Mouse (Mus musculus) liver, embryonic 13.5 days (tissue): ENCODE data around the gene Map9. TPM values are rescaled to one million over a fixed set of nuclear protein-coding genes. Genes with fewer than 3 reads are reported as not detected.
A peak's percentile ranks its signal among the peaks of the same experiment; 100 is the strongest.
"Not testable (repeated sequence)": the region's sequence is repeated elsewhere in the genome, so short reads cannot be mapped to it uniquely, and the experiment has no call there.

ENCODE experiments used
- ATAC-seq: fragments of 200-750 bp; cut with Nextera tagmentation; 2 replicates; pipeline ENCODE4 v1.8.0; 2017; ENCODE audit warnings: low read depth, mild to moderate bottlenecking, moderate number of reproducible peaks, moderate library complexity
- DNase-seq: peaks from one replicate; pipeline ENCODE4 v3.0.0; 2022
- H3K27ac ChIP-seq: fragments of 300-500 bp; sonication (generic); 2 replicates; pipeline ENCODE4 v1.5.1; 2015; ENCODE audit warnings: moderate library complexity, mild to moderate bottlenecking, inconsistent platforms
- H3K27me3 ChIP-seq: fragments of 300-500 bp; sonication (generic); 2 replicates; pipeline ENCODE4 v1.6.1; 2015; ENCODE audit warnings: mild to moderate bottlenecking, inconsistent platforms
- H3K36me3 ChIP-seq: fragments of 300-500 bp; sonication (generic); 2 replicates; pipeline ENCODE4 v1.6.1; 2015; ENCODE audit warnings: mild to moderate bottlenecking, inconsistent platforms
- H3K4me1 ChIP-seq: fragments of 300-500 bp; sonication (generic); replicated peaks from 2 replicates; pipeline ENCODE4 v1.6.1; 2015; ENCODE audit warnings: inconsistent platforms
- H3K4me2 ChIP-seq: fragments of 300-500 bp; sonication (generic); 2 replicates; pipeline ENCODE4 v1.6.1; 2015; ENCODE audit warnings: inconsistent platforms, mild to moderate bottlenecking, moderate library complexity
- H3K4me3 ChIP-seq: fragments of 300-500 bp; sonication (generic); replicated peaks from 2 replicates; pipeline ENCODE4 v1.5.1; 2015; ENCODE audit warnings: mild to moderate bottlenecking, inconsistent platforms
- H3K9ac ChIP-seq: fragments of 300-500 bp; sonication (generic); 2 replicates; pipeline ENCODE4 v1.6.1; 2015; ENCODE audit warnings: mild to moderate bottlenecking, inconsistent platforms
- H3K9me3 ChIP-seq: fragments of 300-500 bp; sonication (generic); replicated peaks from 2 replicates; pipeline ENCODE4 v1.6.1; 2016; ENCODE audit warnings: inconsistent platforms
- WGBS: fragments of 180-500 bp; shearing (Covaris S2); methylation state at CpG from one replicate; pipeline ENCODE4 v1.1.7; 2015; ENCODE audit not compliant: insufficient replicate concordance; 5-methylcytosine and 5-hydroxymethylcytosine counted together
- polyA plus RNA-seq: library from polyadenylated mRNA; unstranded; fragments of >200 nt; fragmentation: Nextera tagmentation; extraction: Ambion mirVana; gene quantifications from 2 replicates; pipeline ENCODE4 v1.2.1, GENCODE M21; 2015

Gene Map9
- 0.37 and 0.49 TPM in 2 replicates for polyA plus RNA-seq

- H3K9ac ChIP-seq, result no peak within 1 kb of the TSS
- H3K36me3 ChIP-seq, result no peaks in the 10 kb centered on the region
- H3K27me3 ChIP-seq, result peaks cover 6% of the 10 kb centered on the region
- no peaks in the 10 kb centered on the region for H3K9me3 ChIP-seq
- DNase-seq (peak; percentile 73), ATAC-seq (peak; percentile 96)
- 2% methylated on average over 54 of the region's 54 CpGs for WGBS
- 0 out of 2 replicates have a peak, but pooled peaks cover 5% of the 10 kb centered on the region for H3K4me1 ChIP-seq
- H3K27ac ChIP-seq, result no peak within 1 kb of the TSS
- H3K4me2 ChIP-seq, result peak within 1 kb of the TSS; percentile 72
- H3K4me3 ChIP-seq, result peak within 1 kb of the TSS; percentile 56
Observed at GRCm38 (mm10) chr3:82357797-82358524, at the start of gene Map9. Gene Map9 (plus strand): TSS chr3:82358044.

DNA sequence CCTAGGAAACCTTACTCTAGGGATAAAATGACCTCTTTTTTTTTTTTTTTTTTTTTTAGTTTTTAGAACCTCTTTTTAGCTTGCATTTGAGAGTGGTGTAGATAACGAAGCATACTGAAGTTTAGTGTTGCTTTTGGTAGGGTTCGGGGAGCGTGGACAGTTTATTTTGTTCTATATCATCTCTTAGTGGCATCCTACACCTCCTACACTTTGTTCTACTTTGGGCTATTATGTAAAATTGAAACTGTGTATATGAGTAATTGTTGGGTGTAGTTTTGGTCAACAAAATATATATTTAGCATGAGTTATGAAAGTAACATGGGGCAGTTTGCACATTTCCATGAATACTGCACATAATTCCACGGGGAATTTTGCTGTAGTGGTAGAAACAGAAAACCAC lies 42.1 kb upstream of the Map9 start:
- 66% methylated on average over 4 of the region's 4 CpGs for WGBS

GRCm38 (mm10) chr3:82326736-82327135 lies 31.1 kb upstream of the Map9 start:
- H3K36me3 ChIP-seq, H3K27me3 ChIP-seq, H3K9me3 ChIP-seq, H3K4me2 ChIP-seq, ATAC-seq, DNase-seq, H3K9ac ChIP-seq, H3K27ac ChIP-seq, H3K4me1 ChIP-seq, H3K4me3 ChIP-seq: not testable (repeated sequence)
- WGBS, result 85% methylated on average over 1 of the region's 1 CpGs

More for the DNA sequence above, 42.1 kb upstream of the Map9 start:
- Histone ChIP-seq H3K9ac (no peak overlapping the region), H3K4me1 (no peaks in the 10 kb centered on the region), H3K9me3 (no peaks in the 10 kb centered on the region), H3K27me3 (no peaks in the 10 kb centered on the region), H3K4me2 (no peak overlapping the region), H3K36me3 (no peaks in the 10 kb centered on the region), H3K4me3 (no peak overlapping the region), H3K27ac (no peak overlapping the region)
- ATAC-seq, result no peak
- no peak for DNase-seq

DNA sequence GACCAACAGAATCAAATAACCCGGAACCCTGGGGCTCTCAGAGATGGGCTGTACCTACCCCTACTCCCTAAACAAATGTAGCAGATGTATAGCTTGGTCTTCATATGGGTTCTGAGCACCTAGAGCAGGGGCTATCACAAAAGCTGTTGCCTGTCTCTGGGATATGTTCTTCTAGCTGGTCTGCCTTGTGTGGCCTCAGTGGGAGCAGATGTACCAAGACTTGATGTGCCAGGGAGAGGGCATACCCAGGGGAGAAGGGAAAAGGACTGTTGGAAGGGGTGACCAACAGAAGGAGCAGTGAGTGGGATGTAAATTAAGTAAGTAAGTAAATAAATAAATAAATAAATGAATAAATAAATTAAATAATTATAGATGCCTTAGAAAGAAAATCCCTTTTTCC lies 25.8 kb upstream of the Map9 start:
- ATAC-seq (no peak), DNase-seq (no peak)
- WGBS, result 31% methylated on average over 1 of the region's 1 CpGs
- H3K4me2 ChIP-seq, result no peak overlapping the region
- no peak overlapping the region for H3K9ac ChIP-seq
- no peaks in the 10 kb centered on the region for H3K36me3 ChIP-seq
- H3K27ac ChIP-seq, result no peak overlapping the region
- H3K4me3 ChIP-seq, result no peak overlapping the region
- H3K27me3 ChIP-seq, result no peaks in the 10 kb centered on the region
- H3K4me1 ChIP-seq, result no peaks in the 10 kb centered on the region
- H3K9me3 ChIP-seq, result no peaks in the 10 kb centered on the region

DNA sequence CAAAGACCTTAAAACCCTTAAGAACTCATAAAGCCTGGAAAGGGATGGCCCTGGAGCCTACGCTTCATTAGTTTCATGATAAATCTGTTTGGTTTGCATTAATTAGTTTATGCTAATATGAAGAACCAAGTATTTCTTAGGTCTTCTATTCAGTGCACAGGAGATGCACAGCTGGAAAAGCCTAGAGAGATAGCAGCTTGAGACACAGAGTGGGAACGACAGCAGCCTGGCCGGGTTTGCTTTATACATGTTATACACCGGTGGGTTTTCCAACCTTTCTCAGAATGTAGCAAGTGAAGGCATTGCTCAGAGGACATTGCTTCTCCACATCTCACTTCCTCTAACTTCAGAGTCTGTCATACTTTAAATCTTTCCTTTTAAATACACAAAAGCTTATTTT lies 25.3 kb upstream of the Map9 start:
- DNase-seq (no peak), ATAC-seq (no peak)
- Histone ChIP-seq H3K9ac (no peak overlapping the region), H3K4me1 (no peaks in the 10 kb centered on the region), H3K36me3 (no peaks in the 10 kb centered on the region), H3K4me2 (no peak overlapping the region), H3K27ac (no peak overlapping the region), H3K4me3 (no peak overlapping the region), H3K9me3 (no peaks in the 10 kb centered on the region), H3K27me3 (no peaks in the 10 kb centered on the region)
- WGBS, result 75% methylated on average over 4 of the region's 4 CpGs

DNA sequence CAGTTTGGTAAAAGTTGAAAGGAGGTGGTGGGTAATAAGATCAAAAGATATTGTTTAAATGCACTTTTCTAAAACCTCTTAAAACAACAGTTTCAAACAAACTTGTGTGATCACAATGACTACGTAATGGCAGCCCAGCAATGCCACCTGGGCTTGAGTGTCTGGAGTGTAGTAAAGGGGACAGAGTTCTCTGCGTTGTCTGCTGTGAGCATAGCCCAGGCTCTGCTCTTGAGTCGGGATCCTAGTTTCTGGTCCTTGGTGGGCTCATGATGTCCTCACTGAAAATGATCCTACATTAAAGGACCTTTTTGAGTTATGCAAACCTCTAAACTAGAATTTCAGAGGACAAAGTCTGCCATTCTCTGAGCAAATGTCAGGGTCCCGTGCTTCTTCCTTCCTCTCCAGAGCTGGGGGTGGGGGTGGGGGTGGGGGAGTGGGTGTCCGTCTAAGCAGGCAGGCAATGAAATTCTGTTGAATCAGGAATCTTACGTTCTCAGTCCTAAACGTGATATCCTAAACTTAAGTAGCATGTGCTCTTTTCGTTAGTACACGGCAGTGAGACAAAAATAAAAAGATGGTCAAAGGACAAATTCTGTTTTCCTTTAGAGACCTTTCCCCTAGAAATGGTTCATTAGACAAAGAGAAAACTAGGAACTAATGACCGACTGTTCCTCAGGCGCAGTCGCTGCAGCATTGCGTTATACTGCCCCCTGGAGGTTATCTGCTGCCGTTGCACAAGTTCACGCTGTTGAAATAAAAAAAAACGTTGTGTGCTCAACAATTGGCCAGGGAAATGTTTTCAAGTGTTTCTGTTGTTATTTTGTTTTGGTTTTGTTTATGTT lies 24.5 kb upstream of the Map9 start:
- H3K27me3 ChIP-seq, result no peaks in the 10 kb centered on the region
- no peaks in the 10 kb centered on the region for H3K9me3 ChIP-seq
- no peaks in the 10 kb centered on the region for H3K4me1 ChIP-seq
- H3K4me2 ChIP-seq, result peak overlapping the region; percentile 46
- no peak overlapping the region for H3K9ac ChIP-seq
- 5% methylated on average over 16 of the region's 16 CpGs for WGBS
- no peaks in the 10 kb centered on the region for H3K36me3 ChIP-seq
- H3K4me3 ChIP-seq, result no peak overlapping the region
- no peak for ATAC-seq
- H3K27ac ChIP-seq, result no peak overlapping the region
- DNase-seq, result peak; percentile 15

DNA sequence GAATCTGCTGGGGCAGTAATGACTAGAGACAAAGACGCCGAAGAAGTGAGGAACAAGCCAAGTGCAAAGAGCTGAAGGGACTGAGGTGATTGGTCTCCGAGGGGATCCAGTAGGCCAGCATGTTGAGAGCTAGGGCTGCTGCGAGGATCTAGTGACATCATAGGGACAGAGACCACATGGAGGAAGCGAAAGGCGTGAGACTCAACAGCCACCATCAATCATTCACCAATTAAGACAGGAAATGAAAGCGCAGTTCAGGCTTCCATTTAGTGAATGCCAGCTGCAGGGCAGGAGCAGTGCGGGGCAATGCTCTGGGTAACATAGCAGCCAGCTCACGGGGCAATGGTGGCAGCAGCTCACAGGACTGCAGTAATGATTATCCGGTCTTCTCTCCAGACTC lies 17.7 kb upstream of the Map9 start:
- no peaks in the 10 kb centered on the region for H3K27me3 ChIP-seq
- 52% methylated on average over 10 of the region's 10 CpGs for WGBS
- no peak overlapping the region for H3K9ac ChIP-seq
- no peaks in the 10 kb centered on the region for H3K9me3 ChIP-seq
- H3K36me3 ChIP-seq, result no peaks in the 10 kb centered on the region
- no peak overlapping the region for H3K4me3 ChIP-seq
- DNase-seq (no peak), ATAC-seq (no peak)
- no peak overlapping the region for H3K27ac ChIP-seq
- no peaks in the 10 kb centered on the region for H3K4me1 ChIP-seq
- no peak overlapping the region for H3K4me2 ChIP-seq

GRCm38 (mm10) chr3:82348277-82348860 lies 9.5 kb upstream of the Map9 start:
- Histone ChIP-seq H3K4me2 (no peak overlapping the region), H3K27ac (no peak overlapping the region), H3K9ac (no peak overlapping the region), H3K4me3 (no peak overlapping the region), H3K36me3 (no peaks in the 10 kb centered on the region), H3K9me3 (no peaks in the 10 kb centered on the region), H3K27me3 (no peaks in the 10 kb centered on the region), H3K4me1 (no peaks in the 10 kb centered on the region)
- no peak for ATAC-seq
- DNase-seq, result no peak
- 41% methylated on average over 2 of the region's 2 CpGs for WGBS

GRCm38 (mm10) chr3:82350321-82350720 lies 7.5 kb upstream of the Map9 start:
- H3K4me3 ChIP-seq, result no peak overlapping the region
- no peaks in the 10 kb centered on the region for H3K36me3 ChIP-seq
- 34% methylated on average over 2 of the region's 2 CpGs for WGBS
- H3K9ac ChIP-seq, result no peak overlapping the region
- DNase-seq, result no peak
- H3K27ac ChIP-seq, result no peak overlapping the region
- ATAC-seq, result no peak
- H3K27me3 ChIP-seq, result no peaks in the 10 kb centered on the region
- no peaks in the 10 kb centered on the region for H3K4me1 ChIP-seq
- no peaks in the 10 kb centered on the region for H3K9me3 ChIP-seq
- H3K4me2 ChIP-seq, result no peak overlapping the region

GRCm38 (mm10) chr3:82357340-82357739 lies 504 bp upstream of the Map9 start:
- no peak overlapping the region for H3K9ac ChIP-seq
- WGBS, result 5% methylated on average over 5 of the region's 5 CpGs

DNA sequence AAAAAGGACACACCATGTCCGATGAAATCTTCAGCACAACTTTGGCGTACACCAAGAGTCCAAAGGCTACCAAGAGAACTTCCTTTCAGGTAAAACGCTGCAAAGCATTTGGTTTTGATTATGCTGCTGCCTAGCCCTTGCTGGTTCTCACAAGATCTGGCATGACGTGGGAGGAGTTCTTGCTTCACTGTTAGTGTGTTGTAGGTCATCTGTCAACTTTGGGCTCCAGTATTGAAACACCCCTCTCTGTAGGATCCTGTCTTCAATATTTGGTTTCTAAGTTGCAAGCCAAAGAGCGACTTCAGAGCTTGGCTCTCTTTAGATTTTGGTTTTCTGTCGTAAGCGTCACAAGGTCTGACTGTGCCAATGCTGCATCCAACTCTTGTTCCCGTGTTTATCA lies 1.2 kb downstream of the Map9 start:
- H3K4me1 ChIP-seq, result 0 out of 2 replicates have a peak, but pooled peaks cover 5% of the 10 kb centered on the region
- no peak overlapping the region for H3K27ac ChIP-seq
- H3K4me2 ChIP-seq, result no peak overlapping the region
- 71% methylated on average over 8 of the region's 8 CpGs for WGBS
- no peak for ATAC-seq
- DNase-seq, result no peak
- no peak overlapping the region for H3K4me3 ChIP-seq
- H3K36me3 ChIP-seq, result no peaks in the 10 kb centered on the region
- no peak overlapping the region for H3K9ac ChIP-seq
- peaks cover 6% of the 10 kb centered on the region for H3K27me3 ChIP-seq
- no peaks in the 10 kb centered on the region for H3K9me3 ChIP-seq

More at GRCm38 (mm10) chr3:82357340-82357739, 504 bp upstream of the Map9 start:
- Histone ChIP-seq H3K9me3 (no peaks in the 10 kb centered on the region), H3K36me3 (no peaks in the 10 kb centered on the region), H3K4me3 (peak overlapping the region; percentile 56), H3K27me3 (peaks cover 6% of the 10 kb centered on the region), H3K4me1 (0 out of 2 replicates have a peak, but pooled peaks cover 5% of the 10 kb centered on the region), H3K4me2 (peak overlapping the region; percentile 72), H3K27ac (no peak overlapping the region)
- ATAC-seq (no peak), DNase-seq (no peak)
